Mouse (Mus musculus): ENCODE data around the gene Fam45a. TPM values are rescaled to one million over a fixed set of nuclear protein-coding genes. Genes with fewer than 3 reads are reported as not detected.

Fam45a gene
- polyA plus RNA-seq, 1 experiment from 2014 or later: 44.1 TPM

DNA sequence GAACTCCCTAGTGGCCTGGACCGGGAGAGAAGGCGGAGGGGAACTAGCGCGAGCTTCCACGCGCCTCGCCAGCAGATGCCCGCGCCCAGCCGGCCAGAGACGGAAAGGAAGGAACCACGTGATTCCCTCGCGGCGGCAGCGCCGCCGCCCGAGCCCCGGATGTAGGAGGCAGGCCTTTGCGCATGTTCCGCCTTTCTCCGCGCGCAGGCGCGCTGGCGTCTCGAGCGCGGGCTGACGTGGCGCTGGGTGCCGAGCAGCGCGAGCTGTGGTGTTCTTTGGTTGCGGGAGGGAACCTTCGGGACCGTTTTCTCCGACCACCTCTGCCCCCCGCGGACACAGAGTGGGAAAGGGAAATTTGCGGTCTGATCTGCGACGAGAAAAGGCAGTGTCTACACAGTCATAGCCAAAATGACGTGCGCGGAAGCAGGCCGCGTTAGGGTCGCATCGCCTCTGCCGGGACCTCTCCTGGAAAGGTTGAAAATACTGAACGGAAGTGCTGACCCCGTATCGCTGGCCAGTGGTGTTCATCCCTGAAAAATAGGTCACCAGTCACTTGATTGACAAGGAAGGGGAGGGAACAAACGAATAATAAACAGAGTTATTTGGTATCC, 20.7 kb upstream of the Fam45a start, which contains the start of gene Eif3a:
TSS of gene Eif3a (minus strand) at position 108 of the 611 bp plus-strand sequence.
- WGBS: under 1% methylated on average over 57 of the region's 57 CpGs
- Histone ChIP-seq H3K4me1 (ENCODE audit: control insufficient read depth, insufficient read depth, low read length) (peaks cover 8% of the 10 kb centered on the region), H3K36me3 (ENCODE audit: control insufficient read depth, insufficient read depth, low read length) (no peaks in the 10 kb centered on the region), H3K27ac (ENCODE audit: low read depth, low read length) (peak within 1 kb of the TSS; percentile 94), H3K4me2 (peak within 1 kb of the TSS; percentile 68), H3K4me3 (ENCODE audit: low read depth, low read length) (peak within 1 kb of the TSS; percentile 99), H3K9me3 (ENCODE audit: control insufficient read depth, low read length) (no peaks in the 10 kb centered on the region), H3K9ac (ENCODE audit: low read length) (peak within 1 kb of the TSS; percentile 99), H3K27me3 (ENCODE audit: control insufficient read depth, insufficient read depth, low read length) (no peaks in the 10 kb centered on the region)
- DNase-seq (ENCODE audit: low spot score, missing footprints) (peak; percentile 99), ATAC-seq (ENCODE audit: low FRiP score) (peak; percentile 95)

- Histone ChIP-seq H3K27me3 (ENCODE audit: control insufficient read depth, insufficient read depth, low read length) (no peaks in the 10 kb centered on the region), H3K4me3 (ENCODE audit: low read depth, low read length) (peak overlapping the region; percentile 99), H3K9ac (ENCODE audit: low read length) (peak overlapping the region; percentile 99), H3K4me2 (peak overlapping the region; percentile 68), H3K27ac (ENCODE audit: low read depth, low read length) (peak overlapping the region; percentile 94), H3K36me3 (ENCODE audit: control insufficient read depth, insufficient read depth, low read length) (no peaks in the 10 kb centered on the region), H3K4me1 (ENCODE audit: control insufficient read depth, insufficient read depth, low read length) (peaks cover 8% of the 10 kb centered on the region), H3K9me3 (ENCODE audit: control insufficient read depth, low read length) (no peaks in the 10 kb centered on the region)
- WGBS: 20% methylated on average over 9 of the region's 9 CpGs
- no peak for DNase-seq (ENCODE audit: low spot score, missing footprints)
- peak; percentile 25; the same call in 1 of the 2 replicates for ATAC-seq (ENCODE audit: low FRiP score)
These were observed 20.2 kb upstream of the Fam45a start for GRCm38 (mm10) chr19:60791164-60791563.

GRCm38 (mm10) chr19:60793170-60793707, 18.1 kb upstream of the Fam45a start:
- Histone ChIP-seq H3K4me1 (ENCODE audit: control insufficient read depth, insufficient read depth, low read length) (peaks cover 6% of the 10 kb centered on the region), H3K9me3 (ENCODE audit: control insufficient read depth, low read length) (no peaks in the 10 kb centered on the region), H3K27me3 (ENCODE audit: control insufficient read depth, insufficient read depth, low read length) (no peaks in the 10 kb centered on the region), H3K36me3 (ENCODE audit: control insufficient read depth, insufficient read depth, low read length) (no peaks in the 10 kb centered on the region), H3K9ac (ENCODE audit: low read length) (no peak overlapping the region), H3K27ac (ENCODE audit: low read depth, low read length) (no peak overlapping the region), H3K4me2 (no peak overlapping the region), H3K4me3 (ENCODE audit: low read depth, low read length) (no peak overlapping the region)
- WGBS: 91% methylated on average over 2 of the region's 2 CpGs
- DNase-seq (ENCODE audit: low spot score, missing footprints) (no peak), ATAC-seq (ENCODE audit: low FRiP score) (no peak)

DNA sequence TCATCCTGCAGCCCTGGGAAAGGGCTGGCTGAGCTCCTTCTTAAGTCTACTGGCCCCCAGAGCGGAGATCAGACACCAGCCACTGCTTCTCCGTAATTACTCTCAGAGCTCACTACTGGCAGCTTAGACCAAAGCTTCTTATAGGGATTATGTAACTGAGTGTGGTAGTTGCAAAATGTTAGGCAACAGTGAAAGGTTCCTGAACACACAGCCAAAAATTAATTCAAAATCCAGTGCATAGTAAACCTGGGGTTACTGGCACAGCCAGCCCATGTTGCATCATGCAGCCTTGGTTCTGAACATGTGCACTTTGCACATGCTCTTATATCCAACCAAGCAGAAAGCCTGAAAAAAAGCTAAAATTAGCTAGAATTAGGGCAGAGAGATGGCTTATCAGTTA, 16.1 kb upstream of the Fam45a start:
- Histone ChIP-seq H3K4me3 (ENCODE audit: low read depth, low read length) (no peak overlapping the region), H3K9me3 (ENCODE audit: control insufficient read depth, low read length) (no peaks in the 10 kb centered on the region), H3K36me3 (ENCODE audit: control insufficient read depth, insufficient read depth, low read length) (no peaks in the 10 kb centered on the region), H3K4me2 (no peak overlapping the region), H3K4me1 (ENCODE audit: control insufficient read depth, insufficient read depth, low read length) (peaks cover 2% of the 10 kb centered on the region; the same call in 1 of the 2 replicates), H3K27me3 (ENCODE audit: control insufficient read depth, insufficient read depth, low read length) (no peaks in the 10 kb centered on the region), H3K9ac (ENCODE audit: low read length) (no peak overlapping the region), H3K27ac (ENCODE audit: low read depth, low read length) (no peak overlapping the region)
- DNase-seq (ENCODE audit: low spot score, missing footprints) (no peak), ATAC-seq (ENCODE audit: low FRiP score) (no peak)
- WGBS: 88% methylated on average over 2 of the region's 2 CpGs

GRCm38 (mm10) chr19:60797415-60797814, 14.0 kb upstream of the Fam45a start:
- Histone ChIP-seq H3K9me3 (ENCODE audit: control insufficient read depth, low read length) (no peaks in the 10 kb centered on the region), H3K4me1 (ENCODE audit: control insufficient read depth, insufficient read depth, low read length) (no peaks in the 10 kb centered on the region), H3K27me3 (ENCODE audit: control insufficient read depth, insufficient read depth, low read length) (no peaks in the 10 kb centered on the region), H3K27ac (ENCODE audit: low read depth, low read length) (no peak overlapping the region), H3K36me3 (ENCODE audit: control insufficient read depth, insufficient read depth, low read length) (no peaks in the 10 kb centered on the region), H3K4me2 (no peak overlapping the region), H3K9ac (ENCODE audit: low read length) (no peak overlapping the region), H3K4me3 (ENCODE audit: low read depth, low read length) (no peak overlapping the region)
- no peak for ATAC-seq (ENCODE audit: low FRiP score)
- 92% methylated on average over 2 of the region's 2 CpGs for WGBS
- DNase-seq (ENCODE audit: low spot score, missing footprints): no peak

DNA sequence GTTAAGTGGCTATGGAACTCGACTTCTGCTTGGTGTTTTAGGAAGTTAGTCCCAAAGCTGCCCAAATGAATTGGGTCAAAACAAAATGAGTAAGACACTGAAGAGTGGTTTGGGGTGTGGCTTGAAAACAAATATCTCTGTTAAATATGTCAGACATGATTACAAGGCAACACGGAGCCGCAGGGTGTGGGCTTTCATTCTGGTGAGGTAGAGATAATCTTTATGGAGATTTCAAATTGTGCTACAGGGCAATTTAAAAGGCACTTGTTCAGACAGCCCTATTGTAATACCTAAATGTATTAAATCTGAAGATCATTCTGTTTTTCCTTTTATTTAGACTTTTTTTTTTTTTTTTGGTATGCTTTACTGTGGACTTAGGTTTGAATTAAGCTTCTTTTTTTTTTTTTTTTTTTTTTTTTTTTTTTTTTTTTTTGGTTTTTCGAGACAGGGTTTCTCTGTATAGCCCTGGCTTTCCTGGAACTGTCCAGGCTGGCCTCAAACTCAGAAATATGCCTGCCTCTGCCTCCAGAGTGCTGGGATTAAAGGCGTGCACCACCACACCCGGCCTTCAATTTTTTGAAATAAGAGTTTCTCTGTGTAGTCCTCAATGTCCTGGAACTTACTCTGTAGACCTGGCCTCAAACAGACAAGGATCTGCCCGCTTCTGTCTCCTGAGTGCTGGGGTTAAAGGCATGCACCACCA, 11.4 kb upstream of the Fam45a start:
- DNase-seq (ENCODE audit: low spot score, missing footprints) (no peak), ATAC-seq (ENCODE audit: low FRiP score) (no peak)
- Histone ChIP-seq H3K9ac (ENCODE audit: low read length) (no peak overlapping the region), H3K27me3 (ENCODE audit: control insufficient read depth, insufficient read depth, low read length) (no peaks in the 10 kb centered on the region), H3K27ac (ENCODE audit: low read depth, low read length) (no peak overlapping the region), H3K9me3 (ENCODE audit: control insufficient read depth, low read length) (no peaks in the 10 kb centered on the region), H3K4me1 (ENCODE audit: control insufficient read depth, insufficient read depth, low read length) (no peaks in the 10 kb centered on the region), H3K36me3 (ENCODE audit: control insufficient read depth, insufficient read depth, low read length) (no peaks in the 10 kb centered on the region), H3K4me2 (no peak overlapping the region), H3K4me3 (ENCODE audit: low read depth, low read length) (no peak overlapping the region)
- 79% methylated on average over 7 of the region's 7 CpGs for WGBS

DNA sequence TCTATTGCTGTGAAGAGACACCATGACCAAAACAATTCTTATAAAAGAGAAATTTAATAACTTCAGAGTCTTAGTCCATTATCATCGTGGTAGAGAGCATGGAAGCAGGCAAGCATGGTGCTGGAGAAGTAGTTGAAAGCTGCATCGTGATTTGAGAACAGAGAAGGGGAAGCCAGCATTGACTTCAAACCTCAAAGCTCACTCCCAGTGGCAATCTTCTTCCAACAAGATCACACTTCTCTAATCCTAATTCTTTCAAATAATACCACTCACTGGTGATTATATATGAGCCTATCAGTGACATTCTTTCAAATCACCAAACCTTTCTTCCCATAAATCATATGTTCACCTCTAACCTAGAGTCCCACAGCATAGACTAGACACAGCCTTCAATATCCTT, 6.5 kb upstream of the Fam45a start:
- H3K9me3 ChIP-seq (ENCODE audit: control insufficient read depth, low read length): no peaks in the 10 kb centered on the region
- no peak for DNase-seq (ENCODE audit: low spot score, missing footprints)
- no peak overlapping the region for H3K9ac ChIP-seq (ENCODE audit: low read length)
- H3K27me3 ChIP-seq (ENCODE audit: control insufficient read depth, insufficient read depth, low read length): no peaks in the 10 kb centered on the region
- no peak for ATAC-seq (ENCODE audit: low FRiP score)
- H3K4me1 ChIP-seq (ENCODE audit: control insufficient read depth, insufficient read depth, low read length): no peaks in the 10 kb centered on the region
- H3K27ac ChIP-seq (ENCODE audit: low read depth, low read length): no peak overlapping the region
- H3K4me2 ChIP-seq: no peak overlapping the region
- H3K36me3 ChIP-seq (ENCODE audit: control insufficient read depth, insufficient read depth, low read length): no peaks in the 10 kb centered on the region
- no peak overlapping the region for H3K4me3 ChIP-seq (ENCODE audit: low read depth, low read length)
- 69% methylated on average over 2 of the region's 2 CpGs for WGBS

GRCm38 (mm10) chr19:60809927-60810326, 1.5 kb upstream of the Fam45a start:
- Histone ChIP-seq H3K36me3 (ENCODE audit: control insufficient read depth, insufficient read depth, low read length) (no peaks in the 10 kb centered on the region), H3K4me2 (no peak overlapping the region), H3K27me3 (ENCODE audit: control insufficient read depth, insufficient read depth, low read length) (no peaks in the 10 kb centered on the region), H3K27ac (ENCODE audit: low read depth, low read length) (no peak overlapping the region), H3K4me3 (ENCODE audit: low read depth, low read length) (no peak overlapping the region), H3K4me1 (ENCODE audit: control insufficient read depth, insufficient read depth, low read length) (0 out of 2 replicates have a peak, but pooled peaks cover 3% of the 10 kb centered on the region), H3K9me3 (ENCODE audit: control insufficient read depth, low read length) (no peaks in the 10 kb centered on the region), H3K9ac (ENCODE audit: low read length) (no peak overlapping the region)
- DNase-seq (ENCODE audit: low spot score, missing footprints) (no peak), ATAC-seq (ENCODE audit: low FRiP score) (no peak)
- WGBS: 86% methylated on average over 2 of the region's 2 CpGs

DNA sequence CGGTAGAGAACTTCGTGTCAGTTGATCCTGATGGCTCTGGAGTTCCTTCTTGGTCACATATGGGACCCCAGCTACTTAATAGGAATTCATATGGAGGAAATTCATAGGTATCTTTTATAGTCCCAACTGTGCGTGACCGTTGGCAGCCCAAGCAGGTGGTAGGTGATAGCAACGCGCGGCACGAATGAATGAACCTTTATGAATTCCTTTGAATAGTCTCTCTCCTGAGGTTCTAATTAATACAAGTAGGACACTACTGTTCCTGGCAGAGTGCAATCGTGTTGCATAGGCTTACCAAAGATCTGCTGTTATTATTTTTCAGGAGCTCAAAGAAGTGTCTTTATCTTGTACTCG, 628 bp downstream of the Fam45a start:
- no peaks in the 10 kb centered on the region for H3K9me3 ChIP-seq (ENCODE audit: control insufficient read depth, low read length)
- ATAC-seq (ENCODE audit: low FRiP score): no peak
- 0 out of 2 replicates have a peak, but pooled peaks cover 3% of the 10 kb centered on the region for H3K4me1 ChIP-seq (ENCODE audit: control insufficient read depth, insufficient read depth, low read length)
- H3K9ac ChIP-seq (ENCODE audit: low read length): peak overlapping the region; percentile 83
- H3K4me2 ChIP-seq: peak overlapping the region; percentile 66
- H3K4me3 ChIP-seq (ENCODE audit: low read depth, low read length): peak overlapping the region; percentile 71
- 20% methylated on average over 10 of the region's 10 CpGs for WGBS
- no peaks in the 10 kb centered on the region for H3K36me3 ChIP-seq (ENCODE audit: control insufficient read depth, insufficient read depth, low read length)
- no peaks in the 10 kb centered on the region for H3K27me3 ChIP-seq (ENCODE audit: control insufficient read depth, insufficient read depth, low read length)
- H3K27ac ChIP-seq (ENCODE audit: low read depth, low read length): no peak overlapping the region
- no peak for DNase-seq (ENCODE audit: low spot score, missing footprints)

All from midbrain, embryonic 11.5 days (tissue).